Mouse (Mus musculus): ENCODE data around the gene Taf1a.

Taf1a gene

GRCm38 (mm10) chr1:183388426-183389406, at the start of gene Taf1a:
TSS of gene Taf1a (plus strand) at chr1:183388981.
- 3% methylated on average over 44 of the region's 44 CpGs for WGBS

- 97% methylated on average over 1 of the region's 1 CpGs for WGBS
Measured at GRCm38 (mm10) chr1:183342902-183343301, 45.9 kb upstream of the Taf1a start.

- WGBS: 1% methylated on average over 71 of the region's 72 CpGs
Measured at GRCm38 (mm10) chr1:183344886-183345816, 43.6 kb upstream of the Taf1a start.

GRCm38 (mm10) chr1:183345817-183346195, 43.0 kb upstream of the Taf1a start:
- 6% methylated on average over 10 of the region's 10 CpGs for WGBS

- WGBS: 14% methylated on average over 6 of the region's 6 CpGs
Measured at GRCm38 (mm10) chr1:183349840-183350239, 38.9 kb upstream of the Taf1a start.

- WGBS: 91% methylated on average over 3 of the region's 3 CpGs
Measured at GRCm38 (mm10) chr1:183358901-183359300, 29.9 kb upstream of the Taf1a start.

GRCm38 (mm10) chr1:183362301-183362700, 26.5 kb upstream of the Taf1a start:
- 90% methylated on average over 5 of the region's 5 CpGs for WGBS

- 86% methylated on average over 14 of the region's 14 CpGs for WGBS
Measured at GRCm38 (mm10) chr1:183362729-183363576, 25.8 kb upstream of the Taf1a start.

GRCm38 (mm10) chr1:183363577-183363867, 25.3 kb upstream of the Taf1a start:
- WGBS: 91% methylated on average over 5 of the region's 5 CpGs

GRCm38 (mm10) chr1:183366361-183366760, 22.4 kb upstream of the Taf1a start:
- 86% methylated on average over 5 of the region's 5 CpGs for WGBS

- under 1% methylated on average over 56 of the region's 56 CpGs for WGBS
Measured at GRCm38 (mm10) chr1:183368601-183369400, 20.0 kb upstream of the Taf1a start.

GRCm38 (mm10) chr1:183369427-183370014, 19.3 kb upstream of the Taf1a start, which contains the start of gene Mia3:
TSS of gene Mia3 (minus strand) at chr1:183369553.
- WGBS: 1% methylated on average over 50 of the region's 51 CpGs

GRCm38 (mm10) chr1:183374728-183375127, 14.1 kb upstream of the Taf1a start:
- 81% methylated on average over 5 of the region's 5 CpGs for WGBS

- WGBS: 86% methylated on average over 4 of the region's 4 CpGs
Measured at GRCm38 (mm10) chr1:183377045-183377444, 11.7 kb upstream of the Taf1a start.

- 73% methylated on average over 10 of the region's 10 CpGs for WGBS
Measured at GRCm38 (mm10) chr1:183378321-183378941, 10.3 kb upstream of the Taf1a start.

- WGBS: 90% methylated on average over 3 of the region's 3 CpGs
Measured at GRCm38 (mm10) chr1:183379376-183379775, 9.4 kb upstream of the Taf1a start.

GRCm38 (mm10) chr1:183381816-183382215, 7.0 kb upstream of the Taf1a start:
- 81% methylated on average over 5 of the region's 5 CpGs for WGBS

- 86% methylated on average over 2 of the region's 2 CpGs for WGBS
Measured at GRCm38 (mm10) chr1:183382621-183383020, 6.2 kb upstream of the Taf1a start.

GRCm38 (mm10) chr1:183387421-183387820, 1.4 kb upstream of the Taf1a start:
- 94% methylated on average over 3 of the region's 3 CpGs for WGBS

- 95% methylated on average over 3 of the region's 3 CpGs for WGBS
Measured at GRCm38 (mm10) chr1:183403396-183403795, 14.6 kb downstream of the Taf1a start.

All from cerebral cortex, adult 2 months (tissue).